Mouse (Mus musculus) urinary bladder, postnatal 14 days (tissue): ENCODE data around the gene Slpi.

ENCODE experiments used
- DNase-seq: peaks from one replicate; pipeline ENCODE4 v3.0.0; 2021; ENCODE audit warnings: low spot score

Gene Slpi

GRCm38 (mm10) chr2:164419489-164419888 is 30.6 kb upstream of the Slpi start:
- DNase-seq = no peak

- DNase-seq = no peak
These were observed 29.5 kb upstream of the Slpi start for GRCm38 (mm10) chr2:164418308-164418875.

- DNase-seq = no peak
These were observed 28.3 kb upstream of the Slpi start for GRCm38 (mm10) chr2:164417198-164417597.

GRCm38 (mm10) chr2:164414581-164414980 is 25.7 kb upstream of the Slpi start:
- DNase-seq = no peak

GRCm38 (mm10) chr2:164414167-164414566 is 25.3 kb upstream of the Slpi start:
- no peak for DNase-seq

GRCm38 (mm10) chr2:164407708-164408107 is 18.8 kb upstream of the Slpi start:
- peak; percentile 68 for DNase-seq

- no peak for DNase-seq
These were observed 16.6 kb upstream of the Slpi start for GRCm38 (mm10) chr2:164405519-164405918.

GRCm38 (mm10) chr2:164405060-164405459 is 16.2 kb upstream of the Slpi start, which contains the start of gene Matn4:
Gene Matn4, minus strand, starts transcription at chr2:164405160.
- DNase-seq = no peak

GRCm38 (mm10) chr2:164404082-164404990 is 15.4 kb upstream of the Slpi start:
- DNase-seq = peak; percentile 45

GRCm38 (mm10) chr2:164403396-164404081 is 14.6 kb upstream of the Slpi start:
- DNase-seq = no peak

GRCm38 (mm10) chr2:164402906-164403305 is 14.0 kb upstream of the Slpi start, which contains the start of gene Rbpjl:
Gene Rbpjl, plus strand, starts transcription at chr2:164403141.
- DNase-seq = peak; percentile 84

- no peak for DNase-seq
These were observed 8.0 kb upstream of the Slpi start for GRCm38 (mm10) chr2:164396911-164397310.

GRCm38 (mm10) chr2:164396076-164396475 is 7.2 kb upstream of the Slpi start:
- no peak for DNase-seq

GRCm38 (mm10) chr2:164393126-164393525 is 4.2 kb upstream of the Slpi start:
- no peak for DNase-seq

- DNase-seq = peak; percentile 86
These were observed 604 bp upstream of the Slpi start for GRCm38 (mm10) chr2:164389499-164389898.

GRCm38 (mm10) chr2:164386953-164387352 is 1.9 kb downstream of the Slpi start:
- DNase-seq = peak; percentile 41

- no peak for DNase-seq
These were observed 2.8 kb downstream of the Slpi start for GRCm38 (mm10) chr2:164385927-164386763.

- no peak for DNase-seq
These were observed 5.1 kb downstream of the Slpi start for GRCm38 (mm10) chr2:164383656-164384399.

GRCm38 (mm10) chr2:164382971-164383370 is 5.9 kb downstream of the Slpi start:
- DNase-seq = no peak

- no peak for DNase-seq
These were observed 7.2 kb downstream of the Slpi start for GRCm38 (mm10) chr2:164381726-164382125.
